In genomic region chr10:66891811-66892210, GRCm38 (mm10) we compare ENCODE assay signal across 21 mouse cellular contexts.
"Had no signal": no experiment of that assay in that cellular context is flagged by ENCODE, and none has a peak within 500 bp of the region (broad histone marks: within the 10 kb centered on the region; RNA-seq: fewer than 3 reads in every experiment).

No protein-coding gene starts in this region.

- H3K4me3 ChIP-seq: gastrocnemius, adult 2 months; heart, embryonic 10.5 days; heart, embryonic 12.5 days; hindbrain, embryonic 10.5 days; hindbrain, embryonic 12.5 days; hindbrain, embryonic 15.5 days; kidney, embryonic 15.5 days; limb, embryonic 13.5 days; limb, embryonic 15.5 days; liver, embryonic 12.5 days had no signal

- H3K27me3 ChIP-seq: heart, embryonic 12.5 days; hindbrain, embryonic 12.5 days; hindbrain, embryonic 15.5 days; kidney, embryonic 15.5 days; limb, embryonic 13.5 days; limb, embryonic 15.5 days; liver, embryonic 12.5 days had no signal

- DNase-seq: gastrocnemius, adult 2 months; gastrocnemius, postnatal 10 days; gastrocnemius, postnatal 25 days; heart, adult 18-20 months; heart, postnatal 10 days; heart, postnatal 4 days; kidney, adult 11 months; kidney, adult 2 months; kidney, adult 9 months; kidney, postnatal 14 days; kidney, postnatal 36 days; left cerebral cortex, postnatal 4 days had no signal

- H3K4me2 ChIP-seq: heart, embryonic 12.5 days; hindbrain, embryonic 12.5 days; hindbrain, embryonic 15.5 days; kidney, embryonic 15.5 days; limb, embryonic 13.5 days; limb, embryonic 15.5 days; liver, embryonic 12.5 days had no signal

- H3K36me3 ChIP-seq: heart, embryonic 10.5 days; hindbrain, embryonic 10.5 days; hindbrain, embryonic 12.5 days; hindbrain, embryonic 15.5 days; kidney, embryonic 15.5 days; limb, embryonic 13.5 days; limb, embryonic 15.5 days; liver, embryonic 12.5 days had no signal
